Mouse (Mus musculus) erythroblast, embryonic 14.5 days (primary cell): Measurements from ENCODE around the gene Gm49322.

Experiments used
- GATA1 ChIP-seq: IDR thresholded peaks from 2 replicates; pipeline ENCODE4 v1.6.1; 2012; ENCODE audit warnings: low read length, inconsistent platforms, mixed read lengths
- TAL1 ChIP-seq: IDR thresholded peaks from 3 replicates; pipeline ENCODE4 v1.6.1; 2012; ENCODE audit warnings: low read length, inconsistent platforms, mixed read lengths

DNA sequence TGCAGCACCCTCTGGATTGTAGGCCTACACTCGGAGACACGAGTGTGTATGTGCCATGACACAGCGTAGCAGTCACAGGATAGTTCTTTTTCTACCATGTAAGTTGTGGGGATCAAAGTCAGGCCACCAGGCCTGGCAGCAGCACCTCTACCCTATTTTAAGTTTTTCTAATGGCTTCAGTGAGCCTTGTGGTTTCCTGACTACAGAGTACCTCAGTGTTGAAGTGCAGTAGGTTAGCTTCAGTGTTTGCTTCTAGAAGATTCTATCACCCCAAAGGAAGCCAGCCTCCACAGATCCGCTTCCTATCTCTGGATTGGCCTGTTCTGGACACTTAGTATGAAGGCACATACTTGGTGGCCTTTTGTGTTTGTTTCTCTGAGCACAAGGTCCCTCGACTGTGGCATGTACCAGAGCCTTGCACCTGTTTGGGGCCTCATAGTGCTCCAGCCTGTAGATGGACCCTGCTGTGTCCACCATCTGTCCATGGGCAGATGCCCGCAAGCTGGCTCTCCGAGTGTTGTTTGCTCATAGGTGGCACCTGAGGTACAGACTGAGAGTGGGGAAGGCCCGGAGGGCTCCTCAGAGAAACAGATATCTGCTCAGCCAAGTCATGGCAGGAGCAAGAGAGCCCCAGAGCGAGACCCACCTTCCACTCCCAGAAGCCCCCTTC, 4.4 kb downstream of the Gm49322 start:
- TF ChIP-seq GATA1 (no peak), TAL1 (no peak)
